Mouse (Mus musculus): ENCODE measurements around the gene Clasp1. TPM values are rescaled to one million over a fixed set of nuclear protein-coding genes. Genes with fewer than 3 reads are reported as not detected.

Clasp1 gene
- 33.2 and 34.0 TPM in 2 replicates for total RNA-seq (2015)
- 43.6 and 48.2 TPM in 2 replicates for total RNA-seq (2017)

- peak; percentile 88 for ATAC-seq (ENCODE audit: poor library complexity, severe bottlenecking)
Measured at GRCm38 (mm10) chr1:118388757-118389453, at the start of gene Clasp1. Gene Clasp1, plus strand, starts transcription at chr1:118389058.

DNA sequence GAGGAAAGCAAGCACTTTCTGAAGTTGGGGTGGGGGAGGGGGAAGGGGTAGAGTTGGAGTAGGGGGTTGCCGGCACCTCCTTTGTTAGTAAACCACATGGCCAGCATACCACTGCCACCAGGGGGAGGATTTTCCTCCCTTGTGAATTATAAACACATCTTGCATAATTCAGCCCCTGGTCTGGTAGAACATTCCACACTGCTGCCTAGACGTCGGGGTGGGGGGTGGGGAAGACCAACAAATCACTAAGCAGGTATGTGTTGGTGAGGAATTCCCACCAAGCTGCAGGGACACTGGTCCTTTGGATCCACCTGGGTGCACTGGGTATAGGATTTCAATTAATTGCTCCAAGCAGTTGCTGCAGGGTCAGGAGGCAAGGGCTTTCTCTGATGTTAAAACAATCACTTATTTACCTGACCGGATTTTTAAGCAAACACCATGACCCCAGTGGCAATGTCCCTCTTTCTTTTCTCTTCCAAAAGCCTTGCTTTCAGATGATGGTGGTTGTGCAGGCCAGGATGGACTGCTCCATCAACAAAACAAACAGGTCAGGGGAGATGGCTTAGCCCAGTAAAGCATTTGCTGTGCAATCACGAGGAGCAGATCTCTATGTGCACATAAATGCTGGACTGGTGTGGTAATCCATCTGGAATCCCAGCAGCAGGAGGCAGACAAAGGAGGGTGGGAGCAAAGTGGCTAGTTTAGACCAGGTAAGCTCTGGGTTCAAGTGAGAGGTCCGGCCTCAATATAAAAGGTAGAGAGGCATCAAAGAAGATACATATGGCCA, 45.0 kb upstream of the Clasp1 start:
- no peak for ATAC-seq (ENCODE audit: poor library complexity, severe bottlenecking)

GRCm38 (mm10) chr1:118349922-118350321, 38.9 kb upstream of the Clasp1 start:
- ATAC-seq (ENCODE audit: poor library complexity, severe bottlenecking), result no peak

DNA sequence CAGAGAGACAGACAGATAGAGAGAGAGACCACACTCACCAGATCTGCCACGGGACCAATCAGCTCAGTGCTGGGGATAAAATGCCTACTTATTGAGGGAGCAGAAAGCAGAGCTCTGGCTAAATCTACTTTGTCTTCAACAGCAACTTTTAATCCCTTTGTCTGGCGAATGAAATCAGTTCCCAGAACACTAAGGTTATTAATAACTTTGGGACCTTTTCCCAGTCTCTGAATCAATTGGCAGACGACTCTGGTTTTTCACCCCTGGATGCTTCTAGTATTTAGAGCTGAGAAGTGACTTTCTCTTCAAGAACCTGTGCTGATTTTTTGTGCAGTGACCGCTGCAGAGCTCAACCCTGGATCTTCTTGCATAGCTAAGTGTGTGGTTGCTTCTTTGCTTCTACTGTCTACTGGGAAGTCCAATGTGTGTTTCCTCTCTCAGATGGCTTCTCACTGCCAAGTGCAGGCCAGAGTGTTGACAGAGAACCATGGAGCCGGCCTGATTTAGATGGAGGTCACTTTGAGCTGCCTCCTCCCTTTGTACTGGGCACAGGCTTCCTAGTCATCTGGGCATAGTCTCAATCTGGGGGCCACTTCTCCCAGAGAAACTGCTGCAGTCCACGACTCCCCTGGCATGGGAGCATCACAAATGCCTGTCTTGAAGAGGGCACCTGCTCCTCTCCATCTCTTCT, 29.6 kb upstream of the Clasp1 start:
- ATAC-seq (ENCODE audit: poor library complexity, severe bottlenecking), result no peak

- ATAC-seq (ENCODE audit: poor library complexity, severe bottlenecking), result peak; percentile 66
Measured at GRCm38 (mm10) chr1:118367970-118368369, 20.9 kb upstream of the Clasp1 start.

- ATAC-seq (ENCODE audit: poor library complexity, severe bottlenecking), result peak; percentile 39; the same call in 1 of the 2 replicates
Measured at GRCm38 (mm10) chr1:118368721-118369461, 20.0 kb upstream of the Clasp1 start.

GRCm38 (mm10) chr1:118377784-118378183, 11.1 kb upstream of the Clasp1 start:
- no peak for ATAC-seq (ENCODE audit: poor library complexity, severe bottlenecking)

- ATAC-seq (ENCODE audit: poor library complexity, severe bottlenecking), result peak; percentile 94
Measured at GRCm38 (mm10) chr1:118380105-118380786, 8.6 kb upstream of the Clasp1 start.

- ATAC-seq (ENCODE audit: poor library complexity, severe bottlenecking), result peak; percentile 44
Measured at GRCm38 (mm10) chr1:118388127-118388756, 616 bp upstream of the Clasp1 start.

GRCm38 (mm10) chr1:118389454-118390265, 802 bp downstream of the Clasp1 start:
- peak; percentile 19 for ATAC-seq (ENCODE audit: poor library complexity, severe bottlenecking)

GRCm38 (mm10) chr1:118390266-118390660, 1.4 kb downstream of the Clasp1 start:
- ATAC-seq (ENCODE audit: poor library complexity, severe bottlenecking), result no peak

DNA sequence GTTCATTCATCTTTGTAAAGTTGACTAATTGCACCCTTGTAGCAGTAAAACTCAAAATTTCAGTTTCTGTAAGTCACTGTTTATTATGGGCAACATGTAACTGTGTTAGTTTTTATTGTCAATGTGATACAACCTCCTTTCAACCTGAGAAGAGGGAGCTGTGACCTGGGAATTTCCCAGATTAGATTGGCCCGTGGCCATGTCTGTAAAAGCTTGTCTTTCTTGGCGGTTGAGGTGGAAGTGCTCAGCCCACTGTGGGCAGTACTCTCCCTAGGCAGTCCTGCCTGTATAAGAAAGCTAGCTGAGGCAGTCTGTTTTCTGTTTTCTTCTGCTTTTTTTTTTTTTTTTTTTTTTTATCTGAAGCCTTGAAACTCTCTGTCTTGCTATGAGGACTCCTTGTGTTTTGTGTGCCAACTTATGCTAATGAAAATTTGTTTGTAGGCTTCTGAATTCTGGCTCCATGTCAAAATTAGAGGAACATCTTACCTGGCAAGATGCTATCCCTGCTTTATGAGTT, 2.1 kb downstream of the Clasp1 start:
- no peak for ATAC-seq (ENCODE audit: poor library complexity, severe bottlenecking)

GRCm38 (mm10) chr1:118392246-118392645, 3.4 kb downstream of the Clasp1 start:
- ATAC-seq (ENCODE audit: poor library complexity, severe bottlenecking), result no peak

- no peak for ATAC-seq (ENCODE audit: poor library complexity, severe bottlenecking)
Measured at GRCm38 (mm10) chr1:118393916-118394315, 5.1 kb downstream of the Clasp1 start.

GRCm38 (mm10) chr1:118397866-118398265, 9.0 kb downstream of the Clasp1 start:
- ATAC-seq (ENCODE audit: poor library complexity, severe bottlenecking), result no peak

GRCm38 (mm10) chr1:118398567-118398966, 9.7 kb downstream of the Clasp1 start:
- no peak for ATAC-seq (ENCODE audit: poor library complexity, severe bottlenecking)

GRCm38 (mm10) chr1:118399625-118400310, 10.9 kb downstream of the Clasp1 start:
- no peak for ATAC-seq (ENCODE audit: poor library complexity, severe bottlenecking)

DNA sequence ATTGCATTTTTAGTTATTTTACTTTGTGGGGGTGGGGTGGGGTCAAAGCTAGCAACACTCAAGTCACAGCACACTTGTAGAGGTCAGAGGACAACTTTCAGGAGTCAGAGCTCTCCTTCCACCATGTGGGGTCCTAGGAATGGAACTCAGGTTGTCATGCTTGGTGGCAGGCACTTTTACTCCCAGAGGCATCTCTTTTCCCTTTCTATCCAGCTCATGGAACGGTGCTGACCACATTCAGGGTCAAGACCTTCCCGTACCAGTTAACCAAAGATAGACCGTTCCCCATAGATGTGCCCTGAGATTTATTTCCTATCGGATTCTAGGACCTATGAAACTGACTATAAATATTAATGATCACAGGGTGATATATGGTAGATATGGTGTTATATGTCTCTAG, 13.1 kb downstream of the Clasp1 start:
- no peak for ATAC-seq (ENCODE audit: poor library complexity, severe bottlenecking)

All from megakaryocyte, adult 5-6 weeks (primary cell).